8 mouse cellular contexts compared by ENCODE assay signal in genomic region chr12:54654141-54654540, GRCm38 (mm10). TPM values are rescaled to one million over a fixed set of nuclear protein-coding genes. Genes with fewer than 3 reads are reported as not detected.
A peak's percentile ranks its signal among the peaks of the same experiment; 100 is the strongest.
DNase-seq lines count a peak whose midpoint lies in the region; ATAC-seq and TF ChIP-seq lines count a peak whose summit lies in the region.

No protein-coding gene starts in this region.

- no peak overlapping the region for H3K4me3 ChIP-seq in kidney, adult 2 months (ENCODE audit: insufficient read depth, low read depth, low read length)
- H3K4me3 ChIP-seq in embryonic facial prominence, embryonic 15.5 days (replicated peaks): no peak overlapping the region

- no peaks in the 10 kb centered on the region for H3K27me3 ChIP-seq in kidney, adult 2 months (replicated peaks; ENCODE audit: control insufficient read depth, insufficient read depth, low read length)
- H3K27me3 ChIP-seq in embryonic facial prominence, embryonic 15.5 days: no peaks in the 10 kb centered on the region

- peaks cover 17% of the 10 kb centered on the region; the same call in 1 of the 2 replicates for H3K4me1 ChIP-seq in kidney, adult 2 months (ENCODE audit: control insufficient read depth, insufficient read depth, low read length)
- H3K4me1 ChIP-seq in embryonic facial prominence, embryonic 15.5 days: peaks cover 17% of the 10 kb centered on the region

- no peak overlapping the region for H3K9ac ChIP-seq in embryonic facial prominence, embryonic 15.5 days

- no peak for ATAC-seq in embryonic facial prominence, embryonic 15.5 days (ENCODE audit: insufficient number of reproducible peaks, low FRiP score, low TSS enrichment, low read depth)
- ATAC-seq in megakaryocyte-erythroid progenitor cell, adult 5-6 weeks (replicated peaks; ENCODE audit: low FRiP score, low TSS enrichment, poor library complexity, severe bottlenecking): peak; percentile 40

- 0 out of 2 replicates have a peak overlapping the region, but pooled peaks have one; percentile 12 for H3K27ac ChIP-seq in kidney, adult 2 months (ENCODE audit: insufficient read depth, low read depth, low read length)
- no peak overlapping the region for H3K27ac ChIP-seq in embryonic facial prominence, embryonic 15.5 days (replicated peaks)

- no peak for TF ChIP-seq CTCF in kidney, adult 2 months (conservative IDR thresholded peaks at IDR 0.05; ENCODE audit: insufficient read depth, insufficient read length, low read depth, low read length)

- H3K4me2 ChIP-seq in embryonic facial prominence, embryonic 15.5 days (replicated peaks): peak overlapping the region; percentile 72; the same call in 1 of the 2 replicates

- no peaks in the 10 kb centered on the region for H3K36me3 ChIP-seq in kidney, adult 2 months (ENCODE audit: control insufficient read depth, insufficient read depth, low read length)
- peaks cover 7% of the 10 kb centered on the region for H3K36me3 ChIP-seq in embryonic facial prominence, embryonic 15.5 days

- H3K9me3 ChIP-seq in embryonic facial prominence, embryonic 15.5 days (replicated peaks): no peaks in the 10 kb centered on the region

- intact Hi-C loops in gastrocnemius, postnatal 14 days (cut with DNase I; ENCODE audit: low total_unique reads): no loop called here

- TF ChIP-seq POLR2A in kidney, adult 2 months (IDR thresholded peaks at IDR 0.05; ENCODE audit: low read depth, low read length): no peak

- DNase-seq in kidney, adult 2 months: peak; percentile 50
- no peak for DNase-seq in kidney, adult 18-20 months
- peak; percentile 48 for DNase-seq in kidney, postnatal 10 days
- no peak for DNase-seq in gastrocnemius, postnatal 14 days
- DNase-seq in natural killer cell, adult 2 months (ENCODE audit: low spot score in 2 of 2): no peak
- no peak for DNase-seq in layer of hippocampus, adult 11-12 months (ENCODE audit: low spot score)

- 25% methylated on average over 4 of the region's 4 CpGs for WGBS in kidney, adult 2 months
- WGBS in embryonic facial prominence, embryonic 15.5 days: 62% methylated on average over 4 of the region's 4 CpGs

RNA-seq across cellular contexts. Expression of gene Sptssa, which starts 2.2 kb away (rescaled TPM):
- polyA plus RNA-seq in kidney, adult 2 months (2012; rRNA removed): 70.5 and 80.1 TPM in 2 replicates
- 190 and 192 TPM in 2 replicates for polyA plus RNA-seq in embryonic facial prominence, embryonic 15.5 days (2015; fragmentation: Nextera tagmentation; extraction: Ambion mirVana)
- 99.0 and 120 TPM in 2 replicates for total RNA-seq in megakaryocyte-erythroid progenitor cell, adult 5-6 weeks (2014; fragmentation: Nextera tagmentation)
- total RNA-seq in megakaryocyte-erythroid progenitor cell, adult 5-6 weeks (2017): 133 and 170 TPM in 2 replicates
- total RNA-seq in gastrocnemius, postnatal 14 days (2021): 10 to 100 TPM; 19.1 to 22.9 TPM

RNA-seq across cellular contexts. Expression of gene Eapp, which starts 41.6 kb away (rescaled TPM):
- 9.1 and 21.0 TPM in 2 replicates for polyA plus RNA-seq in kidney, adult 2 months (2012; rRNA removed)
- 71.1 and 72.6 TPM in 2 replicates for polyA plus RNA-seq in embryonic facial prominence, embryonic 15.5 days (2015; fragmentation: Nextera tagmentation; extraction: Ambion mirVana)
- total RNA-seq in megakaryocyte-erythroid progenitor cell, adult 5-6 weeks (2014; fragmentation: Nextera tagmentation): 34.3 and 65.4 TPM in 2 replicates
- total RNA-seq in megakaryocyte-erythroid progenitor cell, adult 5-6 weeks (2017): 71.3 and 79.8 TPM in 2 replicates
- 10 to 100 TPM; 17.5 to 19.6 TPM for total RNA-seq in gastrocnemius, postnatal 14 days (2021)

Comparison
In these comparisons a context has a peak if more than half of its experiments do, and no peak if none do; other contexts are left out.
1. DNase-seq: peak in kidney, adult 2 months (single experiment) and kidney, postnatal 10 days (single experiment); none in kidney, adult 18-20 months (single experiment), gastrocnemius, postnatal 14 days (single experiment), natural killer cell, adult 2 months (0 of 2) and layer of hippocampus, adult 11-12 months (single experiment).
2. RNA of gene Sptssa, which starts 2.2 kb away (total RNA-seq): 99.0 to 170 TPM in megakaryocyte-erythroid progenitor cell, adult 5-6 weeks; 19.1 to 22.9 TPM in gastrocnemius, postnatal 14 days; every median in the first group is over 4 times any median in the second.